In the genomic region with DNA sequence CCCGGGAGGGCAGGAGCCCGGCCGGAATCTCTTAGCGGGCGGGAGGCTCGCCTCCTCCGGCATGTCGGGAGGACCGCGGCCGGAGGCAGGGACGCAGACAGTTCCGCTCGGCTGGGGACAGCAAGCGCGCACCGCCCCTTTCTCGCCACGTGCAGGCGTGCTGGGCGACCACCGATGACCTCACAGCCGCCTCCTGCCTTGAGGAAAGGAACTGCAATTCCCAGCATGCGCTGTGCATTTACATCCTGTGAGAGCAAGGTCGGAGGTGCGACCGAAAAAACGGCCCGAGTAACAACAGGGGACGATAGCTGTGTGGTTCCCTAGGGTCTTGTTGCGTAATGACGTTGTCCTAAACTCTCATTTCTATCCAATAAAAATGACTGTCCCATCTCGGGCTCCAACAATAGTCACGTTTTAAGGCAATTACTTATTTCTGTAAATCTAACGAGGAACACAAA, we compare ENCODE assay signal across 7 mouse cellular contexts. TPM values are rescaled to one million over a fixed set of nuclear protein-coding genes. Genes with fewer than 3 reads are reported as not detected.
DNase-seq lines count a peak whose midpoint lies in the region; ATAC-seq lines count a peak whose summit lies in the region.

A gene (minus strand): TSS at position 122 of the 458 bp plus-strand sequence.

- H3K27me3 ChIP-seq in intestine, embryonic 16.5 days (replicated peaks; ENCODE audit: control insufficient read depth, insufficient read depth, low read length): no peaks in the 10 kb centered on the region
- no peaks in the 10 kb centered on the region for H3K27me3 ChIP-seq in midbrain, embryonic 11.5 days (ENCODE audit: control insufficient read depth, insufficient read depth, low read length)

- H3K4me3 ChIP-seq in intestine, embryonic 16.5 days (ENCODE audit: low read length): peak within 1 kb of the TSS; percentile 96
- H3K4me3 ChIP-seq in midbrain, embryonic 11.5 days (ENCODE audit: low read depth, low read length): peak within 1 kb of the TSS; percentile 89

- peak within 1 kb of the TSS; percentile 59 for H3K4me2 ChIP-seq in intestine, embryonic 16.5 days (ENCODE audit: low read depth, low read length)
- peak within 1 kb of the TSS; percentile 88 for H3K4me2 ChIP-seq in midbrain, embryonic 11.5 days

- WGBS in intestine, embryonic 16.5 days: under 1% methylated on average over 33 of the region's 35 CpGs
- under 1% methylated on average over 33 of the region's 35 CpGs for WGBS in midbrain, embryonic 11.5 days

- peak within 1 kb of the TSS; percentile 81 for H3K9ac ChIP-seq in intestine, embryonic 16.5 days (ENCODE audit: low read depth, low read length)
- peak within 1 kb of the TSS; percentile 75 for H3K9ac ChIP-seq in midbrain, embryonic 11.5 days (ENCODE audit: low read length)

- peak within 1 kb of the TSS; percentile 87 for H3K27ac ChIP-seq in intestine, embryonic 16.5 days (ENCODE audit: low read length)
- H3K27ac ChIP-seq in midbrain, embryonic 11.5 days (ENCODE audit: low read depth, low read length): peak within 1 kb of the TSS; percentile 9; the same call in 1 of the 2 replicates

- 0 out of 2 replicates have a peak, but pooled peaks cover 2% of the 10 kb centered on the region for H3K36me3 ChIP-seq in intestine, embryonic 16.5 days (ENCODE audit: control insufficient read depth, insufficient read depth, low read length)
- 0 out of 2 replicates have a peak, but pooled peaks cover 6% of the 10 kb centered on the region for H3K36me3 ChIP-seq in midbrain, embryonic 11.5 days (ENCODE audit: control insufficient read depth, insufficient read depth, low read length)

- peaks cover 13% of the 10 kb centered on the region for H3K4me1 ChIP-seq in intestine, embryonic 16.5 days (ENCODE audit: control insufficient read depth, insufficient read depth, low read length)
- H3K4me1 ChIP-seq in midbrain, embryonic 11.5 days (ENCODE audit: control insufficient read depth, insufficient read depth, low read length): peaks cover 14% of the 10 kb centered on the region

- peak; percentile 97 for DNase-seq in adrenal gland, adult 8-10 months
- DNase-seq in embryo, embryonic 9.5 days (ENCODE audit: extremely low spot score): peak; percentile 99
- DNase-seq in gastrocnemius, postnatal 4 days (ENCODE audit: low spot score in 2 of 2): peak; percentile 87 to 96
- peak; percentile 97 to 98 for DNase-seq in left cerebral cortex, postnatal 36 days (ENCODE audit: low spot score in 2 of 2)
- DNase-seq in midbrain, embryonic 11.5 days (ENCODE audit: low spot score, missing footprints): peak; percentile 99
- DNase-seq in skeletal muscle tissue, adult 2 months (ENCODE audit: low read depth, low spot score): peak; percentile 96

- intact Hi-C loops in left cerebral cortex, postnatal 36 days (cut with DNase I): loop anchor here (1.0 to 10.0 kb wide), 2 partner anchors 15 to 50 kb away; a partner anchor contains a TSS

- peak; percentile 98 for ATAC-seq in intestine, embryonic 16.5 days
- peak; percentile 99 for ATAC-seq in midbrain, embryonic 11.5 days (ENCODE audit: low FRiP score)

- H3K9me3 ChIP-seq in intestine, embryonic 16.5 days (ENCODE audit: control insufficient read depth, low read length): no peaks in the 10 kb centered on the region
- no peaks in the 10 kb centered on the region for H3K9me3 ChIP-seq in midbrain, embryonic 11.5 days (ENCODE audit: control insufficient read depth, low read length)

RNA-seq across cellular contexts. Expression of the gene that starts here (rescaled TPM):
- 10 to 100 TPM; 32.5 to 34.6 (median 32.9) TPM for total RNA-seq in adrenal gland, adult 8-10 months (2022)
- 10 to 100 TPM; 13.9 to 19.5 TPM for total RNA-seq in gastrocnemius, postnatal 4 days (2021)
- polyA plus RNA-seq in intestine, embryonic 16.5 days (2015; fragmentation: Nextera tagmentation; extraction: Ambion mirVana): 12.2 and 13.9 TPM in 2 replicates
- total RNA-seq in left cerebral cortex, postnatal 36 days (2021): 10 to 100 TPM; 25.6 to 28.9 TPM
- 15.9 and 16.5 TPM in 2 replicates for polyA plus RNA-seq in midbrain, embryonic 11.5 days (2014; fragmentation: Nextera tagmentation; extraction: Ambion mirVana)

Comparison
In these comparisons a context has a peak if more than half of its experiments do, and no peak if none do; other contexts are left out.
1. Peak in every context shown above with its lines: DNase-seq, ATAC-seq, H3K4me3 ChIP-seq and H3K27ac ChIP-seq.